Mouse (Mus musculus) liver, embryonic 14.5 days (tissue): Measurements from ENCODE around the gene Abraxas2.

Experiments used
- CTCF ChIP-seq: IDR thresholded peaks from 2 replicates; pipeline ENCODE4 v1.5.1; 2016; ENCODE audit warnings: antibody characterized with exemption, low read depth, control low read depth
- EP300 ChIP-seq: IDR thresholded peaks from 2 replicates; pipeline ENCODE4 v1.6.1; 2016; ENCODE audit warnings: antibody characterized with exemption, low read depth

DNA sequence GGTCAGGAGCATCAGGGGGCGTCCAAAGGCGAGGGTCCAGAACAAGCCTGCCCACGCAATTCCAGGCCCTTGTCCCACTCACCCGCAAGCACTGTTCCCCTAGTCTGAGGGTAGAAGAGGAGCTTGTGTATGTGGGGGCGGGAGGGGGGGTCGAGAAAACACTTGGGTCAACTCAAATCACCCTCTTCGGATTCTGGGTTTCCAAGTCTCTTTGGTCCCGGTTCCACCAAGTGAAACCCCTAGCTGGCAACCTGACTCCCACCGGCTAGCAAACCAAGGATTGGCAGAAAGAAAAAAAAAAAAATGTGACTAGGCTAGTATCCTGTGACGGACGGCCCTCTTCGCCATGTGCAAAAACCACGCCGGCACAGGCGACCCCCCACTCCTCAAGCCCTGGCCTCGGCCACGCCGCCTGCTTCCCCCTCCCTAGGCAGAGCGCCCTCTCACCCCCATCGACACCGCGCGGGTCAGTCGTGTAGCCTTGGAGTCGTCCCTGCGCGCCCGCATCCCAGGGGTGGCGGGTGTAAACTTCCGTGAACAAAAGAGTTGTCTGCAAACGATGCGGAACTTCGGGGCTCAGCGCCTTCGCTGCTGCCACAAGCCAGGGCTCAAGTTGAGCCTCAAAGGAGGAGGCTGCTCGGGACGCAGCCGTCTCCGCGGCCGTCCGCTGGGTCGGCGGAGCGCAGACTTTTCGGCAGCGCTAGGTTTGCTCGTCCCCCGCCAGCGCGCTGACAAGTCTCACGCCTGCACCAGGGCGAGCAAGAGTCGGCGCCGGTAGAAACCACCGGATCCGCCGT, 46.2 kb upstream of the Abraxas2 start:
- TF ChIP-seq EP300 (no peak), CTCF (no peak)
